Mouse (Mus musculus) small intestine, adult 2 months (tissue): Measurements from ENCODE around the gene Igfbp4.

ENCODE experiments used
- CTCF ChIP-seq: fragments of 200-500 bp; IDR thresholded peaks from 2 replicates; pipeline ENCODE4 v1.5.1; 2012; ENCODE audit warnings: low read depth, mild to moderate bottlenecking, control low read depth, inconsistent platforms, low read length, moderate library complexity, mixed read lengths; ENCODE audit not compliant: insufficient replicate concordance, insufficient read length; ENCODE audit errors: extremely low read depth
- POLR2A ChIP-seq: fragments of 200-500 bp; IDR thresholded peaks from 2 replicates; pipeline ENCODE4 v1.6.1; 2012; ENCODE audit warnings: low read depth, mild to moderate bottlenecking, control low read depth, inconsistent platforms, low read length, moderate library complexity

- no peak for TF ChIP-seq CTCF
- TF ChIP-seq POLR2A: no peak
Measured at GRCm38 (mm10) chr11:99042834-99043431, 1.9 kb downstream of the Igfbp4 start.
